Mouse (Mus musculus) cerebellum, postnatal 10 days (tissue): ENCODE data around the gene Xpc.

ENCODE experiments used
- DNase-seq, 2 experiments: peaks; one replicate each; pipeline ENCODE4 v3.0.0; 2021; ENCODE audit warnings: mixed read lengths in 2 of 2

The Xpc gene

GRCm38 (mm10) chr6:91522816-91523215 lies 7.1 kb upstream of the Xpc start:
- DNase-seq = no peak

GRCm38 (mm10) chr6:91518454-91519020 lies 2.8 kb upstream of the Xpc start:
- no peak for DNase-seq

- no peak for DNase-seq
Measured at GRCm38 (mm10) chr6:91514737-91515362, 838 bp downstream of the Xpc start.

- no peak for DNase-seq
Measured at GRCm38 (mm10) chr6:91514135-91514534, 1.6 kb downstream of the Xpc start.

GRCm38 (mm10) chr6:91510211-91510610 lies 5.5 kb downstream of the Xpc start:
- no peak for DNase-seq

GRCm38 (mm10) chr6:91509326-91509725 lies 6.4 kb downstream of the Xpc start:
- DNase-seq = peak; percentile 88 to 89

GRCm38 (mm10) chr6:91508041-91508440 lies 7.6 kb downstream of the Xpc start:
- no peak for DNase-seq

GRCm38 (mm10) chr6:91506036-91506435 lies 9.7 kb downstream of the Xpc start:
- DNase-seq = no peak

- DNase-seq = no peak
Measured at GRCm38 (mm10) chr6:91503302-91503701, 12.4 kb downstream of the Xpc start.

- DNase-seq = no peak
Measured at GRCm38 (mm10) chr6:91494526-91494925, 21.2 kb downstream of the Xpc start.

- DNase-seq = no peak
Measured at GRCm38 (mm10) chr6:91493053-91493452, 22.6 kb downstream of the Xpc start.

- no peak for DNase-seq
Measured at GRCm38 (mm10) chr6:91491004-91491403, 24.7 kb downstream of the Xpc start.

GRCm38 (mm10) chr6:91489872-91490271 lies 25.8 kb downstream of the Xpc start:
- DNase-seq = peak; percentile 27 to 32

- DNase-seq = no peak
Measured at GRCm38 (mm10) chr6:91488496-91489212, 27.0 kb downstream of the Xpc start.

- no peak for DNase-seq
Measured at GRCm38 (mm10) chr6:91486736-91487453, 28.8 kb downstream of the Xpc start.

GRCm38 (mm10) chr6:91483371-91483770 lies 32.3 kb downstream of the Xpc start:
- DNase-seq = no peak

- no peak for DNase-seq
Measured at GRCm38 (mm10) chr6:91476541-91476940, 39.1 kb downstream of the Xpc start.

GRCm38 (mm10) chr6:91474441-91475190 lies 41.1 kb downstream of the Xpc start:
- peak; percentile 23 to 30 for DNase-seq

- no peak for DNase-seq
Measured at GRCm38 (mm10) chr6:91473805-91474440, 41.8 kb downstream of the Xpc start.

GRCm38 (mm10) chr6:91472868-91473804 lies 42.6 kb downstream of the Xpc start, which contains the start of the genes Chchd4 and Tmem43:
Gene Chchd4, minus strand, starts transcription at chr6:91473546.
Gene Tmem43, plus strand, starts transcription at chr6:91473703.
- peak; percentile 97 to 99 for DNase-seq

- DNase-seq = no peak
Measured at GRCm38 (mm10) chr6:91472319-91472718, 43.4 kb downstream of the Xpc start.
